Mouse (Mus musculus) bone marrow, adult 2 months (tissue): ENCODE measurements around the gene Cnr2. TPM values are rescaled to one million over a fixed set of nuclear protein-coding genes. Genes with fewer than 3 reads are reported as not detected.

Experiments
- H3K27ac ChIP-seq: fragments of 200-500 bp; 2 replicates; pipeline ENCODE4 v1.5.1; 2012; ENCODE audit warnings: low read depth, mild to moderate bottlenecking, control low read depth, inconsistent platforms, low read length; ENCODE audit not compliant: control insufficient read depth, poor library complexity, insufficient read depth
- H3K4me1 ChIP-seq: fragments of 200-500 bp; 2 replicates; pipeline ENCODE4 v1.6.1; 2011; ENCODE audit warnings: low read length; ENCODE audit not compliant: control insufficient read depth, insufficient read depth
- H3K4me3 ChIP-seq: fragments of 200-500 bp; replicated peaks from 2 replicates; pipeline ENCODE3; 2011; ENCODE audit warnings: mild to moderate bottlenecking, low read depth, low read length, control low read depth; ENCODE audit not compliant: control insufficient read depth
- CTCF ChIP-seq: fragments of 200-500 bp; IDR thresholded peaks from 2 replicates; pipeline ENCODE4 v1.5.1; 2011; ENCODE audit warnings: low read length, control low read depth; ENCODE audit not compliant: control insufficient read depth, insufficient read depth
- POLR2A ChIP-seq: fragments of 200-500 bp; IDR thresholded peaks from 2 replicates; pipeline ENCODE4 v1.6.1; 2011; ENCODE audit warnings: low read depth, mild to moderate bottlenecking, control low read depth, low read length, borderline replicate concordance; ENCODE audit not compliant: control insufficient read depth
- WGBS: fragments of 180-500 bp; shearing (Covaris S2); methylation state at CpG from one replicate; pipeline ENCODE4 v1.1.7; 2018; 5-methylcytosine and 5-hydroxymethylcytosine counted together
- polyA plus RNA-seq: library from polyadenylated mRNA; stranded (reverse); fragments of >200 nt; gene quantifications from 2 replicates; pipeline ENCODE4 v1.2.4, GENCODE M21; 2011; ENCODE audit warnings: low replicate concordance; ENCODE audit not compliant: missing spikeins, insufficient read depth, insufficient read length

The Cnr2 gene
- polyA plus RNA-seq, 1 experiment = 12.2 TPM

DNA sequence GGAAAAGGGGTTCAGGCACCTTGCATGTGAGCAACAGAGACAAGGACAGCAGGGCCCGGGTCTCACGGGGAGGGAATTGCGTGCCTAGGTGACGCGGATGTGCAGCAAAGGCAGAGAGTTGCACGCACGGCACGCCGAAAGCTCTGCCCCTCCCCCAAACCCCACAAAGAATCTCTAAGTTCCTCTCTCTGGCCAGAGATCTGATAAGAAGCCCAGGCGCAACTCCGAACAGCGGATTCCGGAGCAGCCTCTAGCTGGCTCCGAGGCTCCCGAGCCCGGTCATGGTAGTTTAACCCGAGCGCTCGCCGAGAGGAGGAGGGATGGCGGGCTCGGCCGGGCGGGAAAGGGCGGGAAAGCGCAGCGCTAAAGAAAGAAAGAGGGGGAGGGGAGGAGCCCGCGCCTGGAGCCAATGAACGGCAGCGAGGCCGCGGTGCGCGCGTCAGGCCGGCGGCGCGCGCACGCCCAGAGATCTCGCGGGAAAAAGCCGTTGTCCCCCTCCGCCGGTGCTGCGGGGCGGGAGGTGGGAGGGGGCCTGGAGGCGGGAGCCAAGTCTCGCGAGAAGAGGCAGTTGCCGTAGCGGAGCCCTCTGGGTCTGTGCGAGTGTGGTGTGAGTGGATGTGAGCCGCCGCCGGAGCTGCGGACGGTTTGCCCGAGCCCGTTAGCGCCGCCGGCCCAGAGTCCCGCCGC lies 39.5 kb upstream of the Cnr2 start, which contains the start of gene Srsf10:
TSS of gene Srsf10 (plus strand) at position 212 of the 687 bp plus-strand sequence.
- H3K27ac ChIP-seq = peak within 1 kb of the TSS; percentile 99
- WGBS = 1% methylated on average over 65 of the region's 67 CpGs
- H3K4me3 ChIP-seq = peak within 1 kb of the TSS; percentile 82
- peaks cover 2% of the 10 kb centered on the region; the same call in 1 of the 2 replicates for H3K4me1 ChIP-seq
- TF ChIP-seq POLR2A (peak; percentile 93), CTCF (no peak)

DNA sequence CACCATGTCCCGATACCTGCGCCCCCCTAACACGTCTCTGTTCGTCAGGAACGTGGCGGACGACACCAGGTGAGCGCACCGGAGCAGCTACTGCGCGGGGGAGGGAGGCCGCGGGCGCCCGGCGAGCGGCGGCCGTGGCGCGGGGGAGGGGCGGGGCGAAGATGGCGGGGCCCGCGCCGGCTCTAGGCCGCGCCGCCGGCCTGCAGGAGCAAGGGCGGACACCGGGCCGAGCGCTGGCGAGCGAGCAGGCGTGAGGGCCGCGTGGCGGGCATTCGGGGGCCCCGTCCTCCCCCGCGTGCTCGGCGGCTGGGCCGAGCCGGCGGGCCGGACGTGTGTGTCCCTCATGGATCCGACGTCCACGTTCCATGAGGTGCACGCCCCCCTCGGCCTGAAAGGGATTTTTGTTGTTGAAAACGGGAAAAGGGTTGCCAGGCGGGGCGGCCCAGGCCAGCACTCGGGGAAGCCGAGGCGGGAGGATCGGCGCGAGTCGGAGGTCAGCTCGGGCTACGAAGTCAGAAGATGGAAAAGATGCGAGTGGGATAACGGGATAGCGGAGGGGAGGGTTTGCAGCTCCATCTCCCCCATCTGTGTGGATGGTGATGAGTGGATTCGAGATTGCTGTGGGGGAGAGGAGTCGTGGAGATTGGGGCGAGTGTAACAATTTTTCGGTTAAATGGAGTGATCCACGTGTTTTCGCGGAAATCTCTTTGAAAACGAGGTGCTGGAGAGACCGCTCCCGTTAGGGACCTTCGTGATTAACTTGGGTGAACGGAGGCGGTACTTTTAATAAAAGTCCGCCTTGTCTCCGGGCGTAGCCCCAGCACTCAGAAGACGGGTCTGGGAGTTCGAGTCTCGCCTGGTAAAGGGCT lies 38.7 kb upstream of the Cnr2 start:
- under 1% methylated on average over 91 of the region's 91 CpGs for WGBS

DNA sequence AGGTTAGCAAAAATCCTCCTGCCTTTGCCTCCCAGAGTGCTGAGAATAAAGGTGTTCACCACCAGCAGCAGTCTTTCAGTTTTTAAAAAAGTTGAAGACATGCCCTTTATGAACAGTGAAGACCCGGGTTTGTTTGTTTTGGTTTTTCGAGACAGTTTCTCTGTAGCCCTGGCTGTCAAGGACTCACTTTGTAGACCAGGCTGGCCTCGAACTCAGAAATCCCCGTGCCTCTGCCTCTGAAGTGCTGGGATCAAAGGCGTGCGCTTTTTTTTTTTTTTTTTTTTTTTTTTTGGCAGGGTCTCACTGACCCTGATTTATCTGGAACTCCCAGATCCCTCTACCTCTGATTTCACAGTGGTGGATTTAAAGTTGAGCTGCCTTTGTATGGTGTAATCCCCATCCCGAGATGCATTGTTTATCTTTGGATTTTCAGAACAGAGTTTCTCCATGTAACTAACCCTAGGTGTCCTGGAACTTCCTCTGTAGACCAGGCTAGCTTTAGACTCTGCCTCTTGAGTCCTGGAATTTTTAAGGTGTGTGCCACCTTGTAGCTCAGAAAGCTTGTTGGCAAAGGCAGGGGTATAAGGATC lies 37.5 kb upstream of the Cnr2 start:
- Histone ChIP-seq H3K4me3 (peak overlapping the region; percentile 46), H3K4me1 (peaks cover 2% of the 10 kb centered on the region; the same call in 1 of the 2 replicates), H3K27ac (no peak overlapping the region)
- TF ChIP-seq POLR2A (no peak), CTCF (no peak)
- 12% methylated on average over 7 of the region's 7 CpGs for WGBS

More for the DNA sequence above, 38.7 kb upstream of the Cnr2 start:
- Histone ChIP-seq H3K4me1 (peaks cover 2% of the 10 kb centered on the region; the same call in 1 of the 2 replicates), H3K4me3 (peak overlapping the region; percentile 82), H3K27ac (peak overlapping the region; percentile 99)
- TF ChIP-seq CTCF (no peak), POLR2A (no peak)

DNA sequence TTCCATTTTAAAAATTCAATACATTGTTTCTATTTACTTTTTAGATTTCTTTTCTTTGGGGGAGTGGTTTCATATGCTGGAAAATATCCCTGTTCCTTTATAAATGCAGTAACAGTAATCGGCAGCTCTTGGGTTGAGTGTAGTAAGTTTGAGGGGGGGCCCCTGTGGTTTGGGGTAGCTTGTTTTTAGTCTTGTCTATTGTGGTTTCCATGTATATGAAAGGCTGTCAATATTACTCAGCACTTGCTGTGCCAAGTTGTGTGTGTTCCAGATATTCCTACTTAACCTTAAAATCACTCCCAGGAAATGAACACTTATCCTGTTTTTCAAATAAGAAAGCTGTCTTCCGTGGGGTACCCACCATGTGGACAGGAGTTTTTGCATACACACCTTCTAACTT lies 26.2 kb upstream of the Cnr2 start:
- TF ChIP-seq CTCF (no peak), POLR2A (no peak)
- Histone ChIP-seq H3K4me1 (no peaks in the 10 kb centered on the region; the same call in 1 of the 2 replicates), H3K27ac (no peak overlapping the region), H3K4me3 (no peak overlapping the region)
- WGBS = 12% methylated on average over 2 of the region's 2 CpGs

DNA sequence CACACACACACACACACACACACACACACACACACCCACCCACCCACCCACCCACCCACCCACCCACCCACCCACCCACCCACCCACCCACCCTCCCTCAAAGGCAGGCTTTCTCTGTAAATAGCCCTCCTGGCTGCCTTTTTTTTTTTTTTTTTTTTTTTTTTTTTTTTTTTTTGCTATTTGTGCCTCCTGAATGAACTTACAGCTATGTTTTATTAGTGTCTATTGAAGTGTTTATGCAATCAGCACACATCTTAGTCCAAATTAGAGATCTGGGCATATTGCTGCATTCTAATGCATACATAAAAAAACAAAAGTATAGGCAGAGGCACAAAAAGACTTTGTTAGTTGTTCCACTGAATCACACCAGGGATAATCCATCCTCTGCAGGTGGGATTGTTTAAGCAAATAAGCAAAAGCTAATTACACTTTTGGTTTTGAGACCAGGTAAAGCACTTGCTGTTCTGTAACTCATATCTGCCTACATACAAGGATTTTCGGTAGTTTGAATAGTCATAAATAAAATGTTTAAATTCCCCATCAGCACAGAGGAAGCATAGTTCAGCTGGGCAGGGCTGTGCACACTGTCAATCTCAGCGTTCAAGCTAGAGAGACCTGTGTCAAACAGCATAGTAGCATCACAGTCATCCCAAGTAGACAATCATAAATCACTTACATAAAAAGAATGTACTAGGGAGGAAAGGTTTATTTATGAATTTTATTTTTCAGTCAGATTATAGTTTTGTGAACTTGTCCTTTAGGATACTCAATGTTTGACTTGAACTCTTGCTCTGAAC lies 24.8 kb upstream of the Cnr2 start:
- TF ChIP-seq POLR2A (no peak), CTCF (no peak)

DNA sequence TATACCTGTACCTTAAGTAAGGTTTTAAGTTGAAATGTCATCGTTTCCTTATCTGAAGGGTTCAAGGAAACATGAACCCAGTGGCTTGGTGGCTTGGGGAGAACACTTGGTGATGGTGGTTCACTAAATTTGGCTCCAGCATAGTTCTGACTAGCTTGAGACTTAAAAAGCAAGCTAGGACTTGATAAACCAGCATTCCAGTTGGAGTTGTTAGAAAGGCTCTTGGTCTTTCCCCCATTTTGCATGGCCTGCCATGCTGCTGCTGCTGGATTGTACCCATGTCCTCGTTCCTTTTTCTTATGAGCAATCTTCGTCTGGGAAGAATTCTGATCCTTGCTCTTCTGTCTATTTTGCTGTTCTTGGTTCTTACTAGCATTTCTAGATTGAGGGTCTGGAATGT lies 23.2 kb upstream of the Cnr2 start:
- no peak overlapping the region for H3K4me3 ChIP-seq
- WGBS = 28% methylated on average over 3 of the region's 3 CpGs
- no peak for TF ChIP-seq CTCF
- no peak for TF ChIP-seq POLR2A
- no peak overlapping the region for H3K27ac ChIP-seq
- H3K4me1 ChIP-seq = peaks cover 9% of the 10 kb centered on the region

More for the DNA sequence above, 24.8 kb upstream of the Cnr2 start:
- Histone ChIP-seq H3K4me3 (no peak overlapping the region), H3K4me1 (peaks cover 5% of the 10 kb centered on the region), H3K27ac (no peak overlapping the region)
- WGBS = 22% methylated on average over 2 of the region's 2 CpGs

DNA sequence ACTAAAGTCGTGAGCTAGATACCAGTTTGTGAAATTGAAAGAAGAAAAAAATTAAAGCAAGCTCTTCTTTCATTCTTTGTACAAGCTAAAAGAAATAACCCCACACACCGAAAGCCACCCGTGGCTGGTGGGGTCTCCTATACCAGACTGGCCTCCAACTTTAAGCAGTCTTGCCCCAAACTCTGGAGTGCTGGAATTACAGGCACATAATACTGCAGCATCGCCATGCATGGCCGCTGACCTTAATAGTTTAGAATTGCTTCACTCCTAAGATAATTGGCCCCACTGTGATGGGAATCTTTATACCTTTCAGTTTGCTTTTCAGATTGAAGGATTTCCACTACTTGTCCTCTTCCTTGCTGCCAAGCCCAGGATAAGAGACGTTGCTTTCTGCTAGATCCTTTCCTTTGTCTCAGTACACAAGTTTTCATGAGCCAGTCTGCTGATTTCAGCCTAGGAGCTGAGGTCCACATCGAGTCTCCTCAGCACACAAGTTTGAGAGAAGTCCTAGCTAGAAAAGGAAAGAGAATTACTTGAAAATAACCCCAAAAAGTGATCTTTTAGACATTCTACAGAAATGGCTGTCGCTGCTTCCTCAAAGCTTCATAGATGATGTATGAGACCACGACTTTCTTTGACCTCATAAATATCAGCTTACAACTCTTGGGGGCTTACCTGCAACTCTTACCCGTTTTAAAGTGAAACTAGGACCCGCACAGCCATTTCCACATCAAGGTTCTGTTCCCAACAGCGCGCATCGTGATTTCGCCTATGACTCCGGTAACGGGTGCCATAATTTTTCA lies 22.4 kb upstream of the Cnr2 start:
- Histone ChIP-seq H3K4me1 (peaks cover 10% of the 10 kb centered on the region), H3K4me3 (peak overlapping the region; percentile 73), H3K27ac (peak overlapping the region; percentile 99)
- TF ChIP-seq CTCF = no peak
- TF ChIP-seq POLR2A = no peak
- WGBS = 5% methylated on average over 17 of the region's 17 CpGs
